Mouse (Mus musculus) liver, embryonic 14.5 days (tissue): Measurements from ENCODE around the gene Dapk1.

ENCODE experiments used
- CTCF ChIP-seq: IDR thresholded peaks from 2 replicates; pipeline ENCODE4 v1.5.1; 2016; ENCODE audit warnings: antibody characterized with exemption, low read depth, control low read depth
- EP300 ChIP-seq: IDR thresholded peaks from 2 replicates; pipeline ENCODE4 v1.6.1; 2016; ENCODE audit warnings: antibody characterized with exemption, low read depth

DNA sequence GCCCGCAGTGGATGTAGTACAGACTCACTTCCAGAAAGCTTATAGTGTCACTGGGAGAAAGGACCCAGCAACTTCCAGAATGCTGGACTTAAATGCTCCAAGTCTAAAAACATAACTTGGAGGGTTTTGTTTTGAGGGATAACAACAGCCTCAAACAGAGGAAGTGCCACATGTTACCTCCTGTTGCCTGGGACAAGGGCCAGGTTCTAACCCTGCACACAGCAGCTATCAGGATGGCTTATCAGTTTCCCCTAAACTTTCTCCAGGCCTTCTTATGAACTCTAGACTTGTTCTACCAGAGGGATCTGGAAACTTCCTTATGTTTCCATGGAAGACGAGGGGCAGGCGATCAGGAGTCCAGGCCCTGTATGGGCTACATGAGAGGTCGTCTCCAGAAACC, 85.7 kb downstream of the Dapk1 start:
- TF ChIP-seq CTCF (no peak), EP300 (no peak)
